Mouse (Mus musculus) v-Abl transformed pro-B cells (cell line): ENCODE data around the gene Phactr1.

Source experiments
- in situ Hi-C, 2 experiments: fragments of 400-800 bp; cut with MboI; formaldehyde crosslinking; loops; one replicate each; pipeline ENCODE4 v1.15.1; 2025; ENCODE audit not compliant: unreplicated experiment in 2 of 2

The Phactr1 gene

DNA sequence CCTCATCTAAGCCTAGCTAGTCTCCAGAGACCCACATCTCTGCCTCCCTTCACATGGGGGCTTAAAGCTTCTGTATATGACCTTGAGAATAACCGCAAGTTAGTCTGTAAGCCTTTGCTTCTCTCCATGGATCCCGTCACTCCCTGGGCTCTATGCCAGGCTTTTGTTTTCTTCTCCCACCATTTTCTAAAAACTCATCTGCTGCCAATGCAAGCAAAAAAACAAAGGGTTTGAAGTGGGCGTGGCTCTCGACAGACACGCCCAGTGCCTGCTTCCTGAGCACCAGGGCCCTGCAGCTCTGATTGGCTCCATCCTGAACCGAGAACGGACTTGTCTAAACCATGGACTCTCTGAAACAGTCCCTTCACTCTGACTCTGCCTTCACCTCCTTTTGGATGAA is 277.4 kb downstream of the Phactr1 start:
- in situ Hi-C loops = no loop called here

- in situ Hi-C loops = no loop called here
Observed at GRCm38 (mm10) chr13:42958867-42959266, 278.4 kb downstream of the Phactr1 start.

DNA sequence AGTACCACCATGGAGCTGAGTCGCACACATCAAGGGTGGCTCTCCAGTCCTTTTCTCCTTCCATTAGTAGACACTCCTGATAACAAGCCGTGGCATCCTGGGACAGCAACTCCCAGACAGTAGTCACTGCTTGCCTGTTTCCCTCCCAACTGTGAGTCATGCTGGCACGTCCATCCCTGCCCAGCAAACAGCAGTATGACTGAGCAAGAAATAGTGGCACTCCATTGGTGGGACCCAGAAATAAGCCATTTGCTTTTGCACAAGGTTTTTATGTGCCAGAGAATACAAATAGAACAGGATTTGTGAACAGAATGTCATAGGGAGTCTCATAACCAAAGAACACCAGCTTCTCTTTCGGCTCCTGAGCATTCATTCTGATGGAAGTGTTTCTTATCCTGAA is 281.1 kb downstream of the Phactr1 start:
- in situ Hi-C loops = no loop called here

- in situ Hi-C loops = no loop called here
Observed at GRCm38 (mm10) chr13:42968537-42968936, 288.1 kb downstream of the Phactr1 start.

- in situ Hi-C loops = no loop called here
Observed at GRCm38 (mm10) chr13:42973561-42973960, 293.1 kb downstream of the Phactr1 start.

DNA sequence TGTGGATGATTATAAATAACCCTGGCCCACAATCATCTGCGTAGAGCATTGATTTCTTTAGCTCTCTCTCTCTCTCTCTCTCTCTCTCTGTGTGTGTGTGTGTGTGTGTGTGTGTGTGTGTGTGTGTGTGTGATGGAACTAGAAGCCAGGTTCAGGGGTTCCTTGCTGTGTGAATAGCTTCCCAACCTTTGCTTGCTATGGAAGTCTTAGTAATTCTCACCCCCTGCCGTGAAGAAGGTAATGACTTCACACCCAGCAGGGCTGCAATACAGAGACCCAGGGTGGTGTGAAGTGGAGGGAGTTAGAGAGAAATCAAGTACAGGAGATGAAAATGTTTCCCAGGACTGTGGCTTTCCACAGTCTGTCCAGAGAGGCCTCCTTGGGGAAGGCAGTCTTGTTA is 293.5 kb downstream of the Phactr1 start:
- in situ Hi-C loops = no loop called here

- in situ Hi-C loops = no loop called here
Observed at GRCm38 (mm10) chr13:42974506-42974905, 294.1 kb downstream of the Phactr1 start.

DNA sequence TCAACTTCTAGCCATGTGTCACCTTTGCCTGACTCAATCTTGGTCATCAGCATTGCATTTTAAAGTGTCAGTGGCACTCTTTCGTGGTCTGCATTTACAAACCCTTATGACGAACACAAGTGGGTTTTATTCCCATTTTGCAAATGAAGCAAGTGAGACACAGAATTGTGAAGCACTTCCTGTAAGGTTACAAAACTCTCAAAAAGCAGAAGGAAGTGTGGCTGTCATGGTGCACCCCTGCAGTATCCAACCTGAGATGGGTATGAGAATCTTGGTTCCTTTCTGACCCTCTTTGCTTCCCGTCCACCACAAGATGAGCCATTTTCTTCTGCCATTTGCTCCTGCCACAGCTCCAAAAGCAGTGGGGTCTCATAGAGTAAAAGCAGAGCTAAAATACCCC is 295.7 kb downstream of the Phactr1 start:
- in situ Hi-C loops = no loop called here

DNA sequence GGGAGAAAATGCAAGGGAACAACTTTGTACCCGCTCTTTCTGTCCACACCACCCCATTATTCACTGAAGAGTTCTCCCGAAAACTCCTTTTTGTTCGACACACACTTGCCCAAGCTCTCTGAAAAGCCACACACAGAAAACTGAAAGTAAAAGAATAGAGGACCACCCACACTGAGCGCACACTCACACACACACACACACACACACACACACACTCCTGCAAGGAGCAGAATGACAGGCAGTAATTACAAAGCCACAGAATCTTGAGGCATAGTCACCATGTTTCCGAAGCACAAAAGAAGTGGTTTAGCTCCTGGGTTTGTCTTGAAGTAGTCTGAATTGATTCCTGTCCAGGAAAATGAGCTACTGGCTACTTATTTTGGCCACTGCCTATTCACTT is 296.5 kb downstream of the Phactr1 start:
- in situ Hi-C loops = no loop called here

DNA sequence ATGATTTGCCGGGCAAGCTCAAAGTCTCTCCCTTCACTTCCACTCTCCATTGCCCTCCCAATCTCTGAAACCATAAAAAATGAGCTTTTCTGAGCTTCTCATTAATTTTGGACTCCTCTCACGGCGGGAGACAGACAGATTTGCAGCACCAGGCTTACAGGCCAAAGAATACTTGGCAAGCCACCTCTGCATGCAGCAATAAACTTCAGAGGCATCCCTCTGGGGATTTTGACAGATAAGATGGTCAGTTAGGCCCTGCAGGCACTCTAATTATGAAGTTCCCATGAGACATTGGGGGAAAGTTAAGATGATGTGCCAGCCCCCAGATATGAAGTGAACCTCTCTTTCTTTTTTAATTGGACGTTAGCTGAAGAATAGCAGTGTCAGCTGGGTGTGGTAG is 300.2 kb downstream of the Phactr1 start:
- in situ Hi-C loops = no loop called here

DNA sequence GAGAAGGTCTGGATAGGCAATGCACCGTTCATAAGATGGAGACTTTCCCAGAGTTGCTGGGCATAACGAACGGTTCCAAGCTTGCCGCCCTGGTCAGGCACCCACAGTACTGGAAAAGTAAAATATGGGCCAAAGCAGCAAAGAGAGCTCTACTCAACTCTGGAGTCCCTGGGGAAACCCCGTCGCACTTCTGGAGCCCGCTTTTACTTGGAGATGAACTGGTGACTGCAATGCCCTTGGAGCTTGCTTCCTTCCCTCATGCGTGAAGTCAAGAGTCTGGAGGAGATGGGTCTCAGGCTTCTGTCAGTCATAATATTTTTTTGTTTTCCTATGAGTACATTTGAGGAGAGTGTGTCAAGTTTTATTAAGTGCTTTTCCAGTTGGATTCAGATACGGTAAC is 302.2 kb downstream of the Phactr1 start:
- in situ Hi-C loops = no loop called here

- in situ Hi-C loops = no loop called here
Observed at GRCm38 (mm10) chr13:42985806-42986205, 305.4 kb downstream of the Phactr1 start.

- in situ Hi-C loops = no loop called here
Observed at GRCm38 (mm10) chr13:42987931-42988579, 307.6 kb downstream of the Phactr1 start.

GRCm38 (mm10) chr13:42989481-42989880 is 309.1 kb downstream of the Phactr1 start:
- in situ Hi-C loops = no loop called here

GRCm38 (mm10) chr13:42990051-42990450 is 309.6 kb downstream of the Phactr1 start:
- in situ Hi-C loops = no loop called here

- in situ Hi-C loops = no loop called here
Observed at GRCm38 (mm10) chr13:42990493-42991111, 310.2 kb downstream of the Phactr1 start.

DNA sequence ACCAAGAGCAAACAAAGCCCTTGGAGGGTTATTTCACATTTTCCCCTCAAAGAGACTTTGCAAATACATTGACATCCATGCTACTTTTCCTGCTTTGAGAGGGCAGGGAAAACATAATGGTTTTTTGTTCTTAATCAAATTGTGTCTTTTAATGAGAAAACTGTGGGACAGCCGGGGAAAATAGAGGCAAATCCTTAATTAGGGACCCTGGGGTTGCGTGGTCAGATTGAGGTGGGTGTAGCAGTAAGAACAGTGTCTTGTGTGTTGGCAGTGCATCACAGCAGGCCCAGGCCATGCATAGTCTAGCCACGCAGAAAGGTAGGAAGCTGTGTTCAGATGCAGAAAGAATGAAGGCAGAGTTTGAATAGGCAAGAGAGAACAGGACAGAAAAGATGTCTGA is 310.7 kb downstream of the Phactr1 start:
- in situ Hi-C loops = no loop called here

DNA sequence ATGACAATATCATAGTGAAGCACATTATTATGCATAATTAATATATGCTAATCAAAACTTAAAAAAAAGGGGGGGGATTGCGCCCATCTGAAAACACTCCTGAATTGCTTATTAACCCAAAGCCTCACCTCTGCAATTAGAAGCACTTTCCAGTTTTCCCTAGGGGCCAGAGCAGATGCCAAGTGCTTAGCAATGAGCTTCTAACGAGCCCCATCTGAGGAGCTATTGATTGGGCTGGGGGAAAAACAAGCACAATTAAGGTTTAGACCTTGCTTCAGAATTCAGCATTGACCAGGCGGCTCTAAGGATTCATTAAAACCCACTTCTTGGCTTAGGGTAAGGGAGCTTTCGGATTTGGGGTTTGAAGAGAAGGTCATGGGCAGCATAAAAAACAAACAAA is 311.9 kb downstream of the Phactr1 start:
- in situ Hi-C loops = no loop called here

- in situ Hi-C loops = no loop called here
Observed at GRCm38 (mm10) chr13:42994276-42994675, 313.9 kb downstream of the Phactr1 start.

DNA sequence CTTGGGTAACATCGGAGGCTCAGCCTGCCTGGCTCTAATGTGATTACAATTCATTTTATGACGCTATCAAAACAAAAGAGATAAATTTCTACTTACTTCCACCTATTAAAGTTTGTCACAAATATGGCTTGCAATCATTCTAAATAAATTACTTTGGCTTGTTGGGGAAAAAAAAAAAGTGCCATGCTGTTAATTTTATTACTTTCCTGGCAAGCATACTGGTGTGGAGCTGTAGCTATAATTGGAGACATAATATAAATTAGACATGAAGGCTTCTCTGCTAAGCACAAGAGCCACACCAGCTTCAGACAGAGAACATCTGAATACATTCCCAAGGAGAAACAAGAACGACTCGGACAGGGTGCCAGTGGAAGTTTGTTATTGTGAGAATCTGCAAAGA is 315.8 kb downstream of the Phactr1 start:
- in situ Hi-C loops = no loop called here

- in situ Hi-C loops = no loop called here
Observed at GRCm38 (mm10) chr13:42999287-42999686, 318.9 kb downstream of the Phactr1 start.

- in situ Hi-C loops = no loop called here
Observed at GRCm38 (mm10) chr13:43005131-43005579, 324.7 kb downstream of the Phactr1 start.

DNA sequence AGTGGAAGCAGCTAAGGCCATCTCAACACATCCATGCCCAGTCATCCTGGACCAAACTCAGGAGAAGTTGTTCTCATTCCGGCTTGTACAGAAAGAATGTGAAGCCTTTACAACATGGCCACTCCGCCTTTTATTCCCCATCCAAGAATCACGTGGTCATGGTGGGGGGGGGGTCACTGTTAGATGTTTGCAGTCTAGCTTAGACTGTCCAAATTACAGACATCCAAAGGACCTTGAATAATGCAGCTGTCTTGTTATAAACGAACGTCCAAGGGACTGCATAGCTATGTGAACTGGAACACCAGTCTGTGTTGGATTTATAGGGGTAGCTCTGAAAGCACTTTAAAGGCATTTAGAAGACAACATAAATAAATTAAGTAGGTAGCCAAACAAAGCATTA is 328.0 kb downstream of the Phactr1 start:
- in situ Hi-C loops = no loop called here
